ENCODE assay signal across 9 mouse cellular contexts in genomic region chr10:81299585-81300351, GRCm38 (mm10). TPM values are rescaled to one million over a fixed set of nuclear protein-coding genes. Genes with fewer than 3 reads are reported as not detected.
DNase-seq lines count a peak whose midpoint lies in the region; ATAC-seq and TF ChIP-seq lines count a peak whose summit lies in the region.
"Had no signal": no experiment of that assay in that cellular context is flagged by ENCODE, and none has a peak within 500 bp of the region (broad histone marks: within the 10 kb centered on the region; RNA-seq: fewer than 3 reads in every experiment).

No protein-coding gene starts in this region.

- 0 out of 2 replicates have a peak overlapping the region, but pooled peaks have one; percentile 10 for H3K9ac ChIP-seq in heart, adult 2 months (ENCODE audit: low read depth, low read length)
- peak overlapping the region; percentile 37 for H3K9ac ChIP-seq in kidney, postnatal 0 days (ENCODE audit: low read depth, low read length)

- TF ChIP-seq CTCF in heart, adult 2 months (IDR thresholded peaks at IDR 0.05) = no peak
- TF ChIP-seq CTCF in spleen, adult 2 months (IDR thresholded peaks at IDR 0.05; ENCODE audit: extremely low read depth, insufficient read depth, insufficient read length, insufficient replicate concordance) = no peak
- no peak; the same call in 1 of the 2 replicates for TF ChIP-seq CTCF in kidney, postnatal 0 days (IDR thresholded peaks at IDR 0.05; ENCODE audit: low read depth)

- intact Hi-C loops in heart, adult 2 months (cut with DNase I) = no loop called here

- H3K79me2 ChIP-seq in heart, adult 2 months (replicated peaks; ENCODE audit: control insufficient read depth, insufficient read depth, low read length) = peaks cover 19% of the 10 kb centered on the region

- DNase-seq in heart, adult 2 months = no peak
- no peak for DNase-seq in heart, adult 9 months (ENCODE audit: low spot score in 2 of 2)
- no peak for DNase-seq in spleen, adult 2 months (ENCODE audit: low read depth in 1 of 2, low spot score in 2 of 2)
- DNase-seq in spleen, postnatal 10 days (ENCODE audit: low spot score in 2 of 2) = no peak
- DNase-seq in kidney, postnatal 0 days (ENCODE audit: low spot score) = no peak
- DNase-seq in yolk sac, embryonic 10.5 days (ENCODE audit: low spot score) = peak; percentile 87
- DNase-seq in adrenal gland, adult 18-20 months (ENCODE audit: low spot score in 2 of 2) = no peak
- no peak for DNase-seq in thymus, adult 18-20 months
- DNase-seq: lung, embryonic 14.5 days had no signal

- TF ChIP-seq POLR2A in heart, adult 2 months (IDR thresholded peaks at IDR 0.05; ENCODE audit: insufficient read depth, low read depth, low read length) = no peak
- TF ChIP-seq POLR2A in spleen, adult 2 months (IDR thresholded peaks at IDR 0.05; ENCODE audit: low read depth, low read length) = no peak

- peaks cover 68% of the 10 kb centered on the region for H3K4me1 ChIP-seq in heart, adult 2 months (ENCODE audit: control insufficient read depth, insufficient read depth, low read length)
- peaks cover 92% of the 10 kb centered on the region for H3K4me1 ChIP-seq in spleen, adult 2 months (ENCODE audit: control insufficient read depth, insufficient read depth, insufficient read length)
- H3K4me1 ChIP-seq in kidney, postnatal 0 days (replicated peaks; ENCODE audit: insufficient read depth, low read length) = peaks cover 60% of the 10 kb centered on the region

- H3K27me3 ChIP-seq in heart, adult 2 months (ENCODE audit: control insufficient read depth, insufficient read depth, low read length) = no peaks in the 10 kb centered on the region
- H3K27me3 ChIP-seq in spleen, adult 2 months (ENCODE audit: control insufficient read depth, insufficient read depth, low read length) = no peaks in the 10 kb centered on the region
- H3K27me3 ChIP-seq in kidney, postnatal 0 days (ENCODE audit: insufficient read depth, low read length) = no peaks in the 10 kb centered on the region

- 75% methylated on average over 14 of the region's 14 CpGs for WGBS in heart, adult 2 months
- 78% methylated on average over 14 of the region's 14 CpGs for WGBS in spleen, adult 2 months
- WGBS in kidney, postnatal 0 days = 83% methylated on average over 14 of the region's 14 CpGs

- H3K4me3 ChIP-seq in heart, adult 2 months = no peak overlapping the region
- no peak overlapping the region for H3K4me3 ChIP-seq in spleen, adult 2 months (ENCODE audit: extremely low read depth, insufficient read depth, insufficient read length)
- no peak overlapping the region for H3K4me3 ChIP-seq in kidney, postnatal 0 days (replicated peaks; ENCODE audit: low read depth, low read length)

- no peaks in the 10 kb centered on the region for H3K36me3 ChIP-seq in heart, adult 2 months (ENCODE audit: control insufficient read depth, insufficient read depth, low read length)
- no peaks in the 10 kb centered on the region for H3K36me3 ChIP-seq in spleen, adult 2 months (ENCODE audit: control insufficient read depth, insufficient read depth, low read length)
- no peaks in the 10 kb centered on the region for H3K36me3 ChIP-seq in kidney, postnatal 0 days (ENCODE audit: insufficient read depth, low read length)

- H3K9me3 ChIP-seq in kidney, postnatal 0 days (replicated peaks; ENCODE audit: low read length) = no peaks in the 10 kb centered on the region

- H3K4me2 ChIP-seq in kidney, postnatal 0 days (ENCODE audit: low read length) = no peak overlapping the region
- H3K4me2 ChIP-seq: lung, embryonic 14.5 days had no signal

- TF ChIP-seq EP300 in heart, adult 2 months (IDR thresholded peaks at IDR 0.05; ENCODE audit: insufficient read depth, low read depth, low read length) = no peak

- H3K27ac ChIP-seq in heart, adult 2 months = peak overlapping the region; percentile 85
- peak overlapping the region; percentile 93 for H3K27ac ChIP-seq in spleen, adult 2 months (ENCODE audit: insufficient read depth, low read length)
- peak overlapping the region; percentile 90 for H3K27ac ChIP-seq in kidney, postnatal 0 days

- ATAC-seq in kidney, postnatal 0 days (replicated peaks; ENCODE audit: low FRiP score, low read depth) = peak; percentile 65

RNA-seq across cellular contexts. Expression of gene Pip5k1c, which starts 7.0 kb away (rescaled TPM):
- total RNA-seq in heart, adult 2 months (2021) = 10 to 100 TPM; 27.0 to 28.0 TPM
- 37.5 and 44.2 TPM in 2 replicates for polyA plus RNA-seq in heart, adult 2 months (2012; rRNA removed)
- polyA plus RNA-seq in spleen, adult 2 months (2012; rRNA removed) = 93.2 and 111 TPM in 2 replicates
- 37.8 and 39.3 TPM in 2 replicates for polyA plus RNA-seq in kidney, postnatal 0 days (2015; fragmentation: Nextera tagmentation; extraction: Ambion mirVana)
- 10 to 100 TPM; 37.6 to 40.4 TPM for total RNA-seq in adrenal gland, adult 18-20 months (2021)

RNA-seq across cellular contexts. Expression of gene Tjp3, which starts 8.4 kb away (rescaled TPM):
- total RNA-seq in heart, adult 2 months (2021) = not detected
- 0.12 and 0.78 TPM in 2 replicates for polyA plus RNA-seq in heart, adult 2 months (2012; rRNA removed)
- polyA plus RNA-seq in spleen, adult 2 months (2012; rRNA removed) = 8.1 and 10.6 TPM in 2 replicates
- polyA plus RNA-seq in kidney, postnatal 0 days (2015; fragmentation: Nextera tagmentation; extraction: Ambion mirVana) = 19.0 and 19.1 TPM in 2 replicates
- total RNA-seq in adrenal gland, adult 18-20 months (2021) = 1 to 10 TPM; 1.1 to 1.6 TPM

RNA-seq across cellular contexts. Expression of gene Cactin, which starts 21.1 kb away (rescaled TPM):
- 10 to 100 TPM; 16.1 to 18.0 TPM for total RNA-seq in heart, adult 2 months (2021)
- 15.4 and 18.0 TPM in 2 replicates for polyA plus RNA-seq in heart, adult 2 months (2012; rRNA removed)
- polyA plus RNA-seq in spleen, adult 2 months (2012; rRNA removed) = 38.6 and 44.8 TPM in 2 replicates
- 24.5 and 26.4 TPM in 2 replicates for polyA plus RNA-seq in kidney, postnatal 0 days (2015; fragmentation: Nextera tagmentation; extraction: Ambion mirVana)
- total RNA-seq in adrenal gland, adult 18-20 months (2021) = 10 to 100 TPM; 34.3 to 40.9 TPM

RNA-seq across cellular contexts. Expression of gene Tbxa2r, which starts 28.8 kb away (rescaled TPM):
- 1 to 10 TPM; 3.8 to 4.1 TPM for total RNA-seq in heart, adult 2 months (2021)
- 7.1 and 8.7 TPM in 2 replicates for polyA plus RNA-seq in heart, adult 2 months (2012; rRNA removed)
- 68.1 and 92.5 TPM in 2 replicates for polyA plus RNA-seq in spleen, adult 2 months (2012; rRNA removed)
- 16.1 and 17.5 TPM in 2 replicates for polyA plus RNA-seq in kidney, postnatal 0 days (2015; fragmentation: Nextera tagmentation; extraction: Ambion mirVana)
- 10 to 100 TPM; 23.3 to 29.2 TPM for total RNA-seq in adrenal gland, adult 18-20 months (2021)

RNA-seq across cellular contexts. Expression of gene Apba3, which starts 33.0 kb away (rescaled TPM):
- 100 to 1,000 TPM; 111 to 123 TPM for total RNA-seq in heart, adult 2 months (2021)
- polyA plus RNA-seq in heart, adult 2 months (2012; rRNA removed) = 151 TPM in 2 replicates
- polyA plus RNA-seq in spleen, adult 2 months (2012; rRNA removed) = 63.0 and 77.1 TPM in 2 replicates
- 55.7 and 60.5 TPM in 2 replicates for polyA plus RNA-seq in kidney, postnatal 0 days (2015; fragmentation: Nextera tagmentation; extraction: Ambion mirVana)
- total RNA-seq in adrenal gland, adult 18-20 months (2021) = 100 to 1,000 TPM; 104 to 123 TPM
